Mouse (Mus musculus) kidney, embryonic 14.5 days (tissue): ENCODE measurements around the gene Atp2a1. TPM values are rescaled to one million over a fixed set of nuclear protein-coding genes. Genes with fewer than 3 reads are reported as not detected.
"Not testable (repeated sequence)": the region's sequence is repeated elsewhere in the genome, so short reads cannot be mapped to it uniquely, and the experiment has no call there.

Experiments used
- ATAC-seq: fragments of 200-750 bp; cut with Nextera tagmentation; 2 replicates; pipeline ENCODE4 v1.8.0; 2017; ENCODE audit warnings: moderate number of reproducible peaks, mild to moderate bottlenecking, moderate TSS enrichment, moderate library complexity; ENCODE audit not compliant: low FRiP score, low TSS enrichment
- H3K27ac ChIP-seq: fragments of 300-500 bp; sonication (generic); 2 replicates; pipeline ENCODE4 v1.5.1; 2014; ENCODE audit warnings: low read depth, mild to moderate bottlenecking, low read length, moderate library complexity, mixed read lengths
- H3K27me3 ChIP-seq: fragments of 300-500 bp; sonication (generic); 2 replicates; pipeline ENCODE4 v1.6.1; 2014; ENCODE audit warnings: mild to moderate bottlenecking, low read length; ENCODE audit not compliant: control insufficient read depth, insufficient read depth
- H3K36me3 ChIP-seq: fragments of 300-500 bp; sonication (generic); 2 replicates; pipeline ENCODE4 v1.6.1; 2014; ENCODE audit warnings: low read length, mixed read lengths; ENCODE audit not compliant: control insufficient read depth, insufficient read depth
- H3K4me1 ChIP-seq: fragments of 300-500 bp; sonication (generic); 2 replicates; pipeline ENCODE4 v1.6.1; 2014; ENCODE audit warnings: low read length, mixed read lengths; ENCODE audit not compliant: control insufficient read depth, insufficient read depth
- H3K4me2 ChIP-seq: fragments of 300-500 bp; sonication (generic); replicated peaks from 2 replicates; pipeline ENCODE4 v1.6.1; 2014; ENCODE audit warnings: low read depth, mild to moderate bottlenecking, low read length
- H3K4me3 ChIP-seq: fragments of 300-500 bp; sonication (generic); 2 replicates; pipeline ENCODE4 v1.5.1; 2014; ENCODE audit warnings: mild to moderate bottlenecking, low read length
- H3K9ac ChIP-seq: fragments of 300-500 bp; sonication (generic); 2 replicates; pipeline ENCODE4 v1.6.1; 2014; ENCODE audit warnings: low read depth, mild to moderate bottlenecking, low read length, moderate library complexity
- H3K9me3 ChIP-seq: fragments of 300-500 bp; sonication (generic); 2 replicates; pipeline ENCODE4 v1.6.1; 2016; ENCODE audit warnings: low read length; ENCODE audit not compliant: control insufficient read depth
- WGBS: fragments of 180-500 bp; shearing (Covaris S2); extraction: QIAGEN DNeasy Blood & Tissue Kit; methylation state at CpG from one replicate; pipeline ENCODE4 v1.1.7; 2014; 5-methylcytosine and 5-hydroxymethylcytosine counted together
- polyA plus RNA-seq: library from polyadenylated mRNA; unstranded; fragments of >200 nt; fragmentation: Nextera tagmentation; extraction: Ambion mirVana; gene quantifications from 2 replicates; pipeline ENCODE4 v1.2.1, GENCODE M21; 2014

Atp2a1 gene
- polyA plus RNA-seq, 1 experiment from 2014 or later: 1.6 TPM

- no peaks in the 10 kb centered on the region for H3K9me3 ChIP-seq
- 95% methylated on average over 7 of the region's 7 CpGs for whole genome bisulfite sequencing
- peaks cover 69% of the 10 kb centered on the region for H3K36me3 ChIP-seq
- no peak overlapping the region for H3K4me2 ChIP-seq
- ATAC-seq: no peak
- H3K9ac ChIP-seq: no peak overlapping the region
- no peaks in the 10 kb centered on the region; the same call in 1 of the 2 replicates for H3K4me1 ChIP-seq
- no peak overlapping the region for H3K27ac ChIP-seq
- H3K27me3 ChIP-seq: no peaks in the 10 kb centered on the region
- no peak overlapping the region for H3K4me3 ChIP-seq
These were observed 36.5 kb upstream of the Atp2a1 start for GRCm38 (mm10) chr7:126499416-126499815.

- no peak overlapping the region for H3K9ac ChIP-seq
- 92% methylated on average over 12 of the region's 12 CpGs for WGBS
These were observed 35.1 kb upstream of the Atp2a1 start for GRCm38 (mm10) chr7:126497966-126498365.

DNA sequence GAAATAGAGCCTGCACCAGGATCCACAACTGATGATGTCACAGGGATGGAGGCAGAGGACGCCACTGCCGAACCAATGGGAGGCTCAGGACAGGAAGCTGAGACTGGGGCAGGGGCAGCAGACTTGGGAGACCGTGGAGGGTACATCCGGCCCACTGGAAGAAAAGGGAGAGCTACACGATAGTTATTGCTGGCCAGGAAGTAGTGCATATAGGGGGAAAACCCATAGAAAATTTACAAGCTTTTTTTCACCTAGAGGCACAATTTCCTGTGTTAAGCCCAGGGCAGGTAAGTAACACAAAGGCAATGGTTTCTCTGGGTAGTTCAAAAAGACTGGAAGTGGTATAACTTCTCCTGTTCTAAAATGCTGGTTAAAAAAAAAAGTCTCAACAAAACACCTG lies 33.6 kb upstream of the Atp2a1 start:
- 90% methylated on average over 5 of the region's 5 CpGs for WGBS
- Histone ChIP-seq H3K9me3 (no peaks in the 10 kb centered on the region), H3K36me3 (peaks cover 98% of the 10 kb centered on the region), H3K4me1 (no peaks in the 10 kb centered on the region; the same call in 1 of the 2 replicates), H3K27me3 (no peaks in the 10 kb centered on the region), H3K4me3 (no peak overlapping the region), H3K4me2 (no peak overlapping the region), H3K27ac (no peak overlapping the region), H3K9ac (no peak overlapping the region)
- no peak for ATAC-seq

More at GRCm38 (mm10) chr7:126497966-126498365, 35.1 kb upstream of the Atp2a1 start:
- no peak overlapping the region for H3K4me3 ChIP-seq
- peaks cover 84% of the 10 kb centered on the region for H3K36me3 ChIP-seq
- no peaks in the 10 kb centered on the region; the same call in 1 of the 2 replicates for H3K4me1 ChIP-seq
- H3K27me3 ChIP-seq: no peaks in the 10 kb centered on the region
- H3K9me3 ChIP-seq: no peaks in the 10 kb centered on the region
- H3K27ac ChIP-seq: no peak overlapping the region
- H3K4me2 ChIP-seq: no peak overlapping the region
- no peak for ATAC-seq

DNA sequence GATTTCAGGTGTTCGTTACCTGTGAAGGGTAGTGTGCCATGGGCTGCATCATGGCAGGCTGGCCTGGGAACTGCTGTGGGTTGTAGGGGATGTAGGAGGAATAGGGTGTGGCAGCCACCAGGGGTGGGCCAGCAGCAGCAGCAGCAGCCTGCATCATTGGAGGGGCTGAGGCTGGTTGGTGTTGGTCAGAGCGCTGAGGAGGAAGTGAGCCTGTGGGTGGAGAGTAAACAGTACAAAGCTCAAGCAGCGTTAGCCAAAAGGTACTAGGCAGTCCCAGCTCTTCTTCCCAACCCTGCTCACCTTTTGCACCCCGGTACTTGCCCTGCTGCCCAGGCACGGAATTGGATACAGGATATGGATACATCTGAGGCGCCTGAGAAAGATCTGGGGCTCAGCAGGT lies 31.2 kb upstream of the Atp2a1 start:
- H3K27me3 ChIP-seq: no peaks in the 10 kb centered on the region
- H3K4me1 ChIP-seq: no peaks in the 10 kb centered on the region
- H3K9ac ChIP-seq: no peak overlapping the region
- H3K9me3 ChIP-seq: no peaks in the 10 kb centered on the region
- H3K27ac ChIP-seq: no peak overlapping the region
- 83% methylated on average over 6 of the region's 6 CpGs for WGBS
- no peak for ATAC-seq
- peaks cover 97% of the 10 kb centered on the region for H3K36me3 ChIP-seq
- H3K4me2 ChIP-seq: no peak overlapping the region
- H3K4me3 ChIP-seq: no peak overlapping the region

- Histone ChIP-seq H3K4me2 (no peak overlapping the region), H3K4me3 (no peak overlapping the region), H3K9ac (no peak overlapping the region), H3K36me3 (peaks cover 83% of the 10 kb centered on the region), H3K9me3 (no peaks in the 10 kb centered on the region), H3K27ac (no peak overlapping the region), H3K4me1 (0 out of 2 replicates have a peak, but pooled peaks cover 3% of the 10 kb centered on the region), H3K27me3 (no peaks in the 10 kb centered on the region)
- no peak for ATAC-seq
- 46% methylated on average over 10 of the region's 11 CpGs for WGBS
These were observed 29.1 kb upstream of the Atp2a1 start for GRCm38 (mm10) chr7:126491973-126492372.

DNA sequence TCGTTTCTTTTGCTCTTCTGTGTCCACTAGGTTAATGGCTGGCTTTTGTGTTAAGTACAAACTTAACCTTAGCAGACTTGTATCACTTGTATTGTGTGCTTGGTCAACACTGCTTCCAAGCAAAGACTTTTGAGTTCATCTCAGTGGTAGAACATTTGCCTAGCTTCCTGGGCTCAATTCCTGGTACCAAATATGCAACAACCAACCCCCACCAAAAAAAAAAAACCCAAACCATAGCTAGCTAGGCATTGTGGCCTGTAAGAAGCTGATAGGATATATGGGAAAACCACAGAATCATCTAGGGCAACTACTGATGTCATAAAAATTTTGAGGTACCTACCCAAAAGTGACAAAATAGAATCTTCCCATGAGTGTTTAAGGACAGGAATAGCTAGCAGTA lies 28.1 kb upstream of the Atp2a1 start:
- no peak overlapping the region for H3K9ac ChIP-seq
- 83% methylated on average over 1 of the region's 1 CpGs for WGBS

GRCm38 (mm10) chr7:126487617-126488385 lies 24.9 kb upstream of the Atp2a1 start:
- not testable (repeated sequence) for H3K27me3 ChIP-seq, H3K9me3 ChIP-seq, H3K27ac ChIP-seq, H3K4me1 ChIP-seq, ATAC-seq
- WGBS: 17% methylated on average over 19 of the region's 25 CpGs
- peak overlapping the region; percentile 66 for H3K9ac ChIP-seq
- peak overlapping the region; percentile 92 for H3K4me2 ChIP-seq
- H3K36me3 ChIP-seq: peaks cover 42% of the 10 kb centered on the region
- H3K4me3 ChIP-seq: peak overlapping the region; percentile 58

More for the DNA sequence above, 28.1 kb upstream of the Atp2a1 start:
- H3K4me3 ChIP-seq: no peak overlapping the region
- H3K9me3 ChIP-seq: no peaks in the 10 kb centered on the region
- no peak overlapping the region for H3K27ac ChIP-seq
- no peak for ATAC-seq
- H3K36me3 ChIP-seq: peaks cover 74% of the 10 kb centered on the region
- 0 out of 2 replicates have a peak, but pooled peaks cover 3% of the 10 kb centered on the region for H3K4me1 ChIP-seq
- no peaks in the 10 kb centered on the region for H3K27me3 ChIP-seq
- no peak overlapping the region for H3K4me2 ChIP-seq

DNA sequence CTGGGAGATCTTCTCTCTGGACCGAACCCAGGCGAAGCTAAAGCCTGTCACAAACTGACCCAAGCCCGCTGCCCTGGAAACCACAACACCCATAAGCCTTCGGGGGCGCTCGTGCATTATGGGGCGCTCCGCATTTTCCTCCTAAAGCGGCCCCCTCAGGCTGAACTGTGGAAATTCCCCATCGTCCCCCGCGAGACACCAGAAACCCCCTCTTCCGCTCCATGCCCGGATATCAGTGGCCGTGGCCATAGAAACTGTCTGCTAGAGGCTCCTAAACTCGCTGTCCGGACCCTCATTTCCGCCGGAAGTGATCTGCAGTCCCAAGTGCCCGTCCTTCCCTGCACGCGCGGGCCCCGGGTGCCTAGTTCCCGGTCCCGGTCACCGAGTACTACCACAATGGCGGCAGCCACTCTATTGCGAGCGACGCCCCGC lies 24.2 kb upstream of the Atp2a1 start, which contains the start of gene Tufm:
Tufm (plus strand) TSS at position 310 of the 432 bp plus-strand sequence.
- Histone ChIP-seq H3K4me2 (peak within 1 kb of the TSS; percentile 92), H3K36me3 (peaks cover 34% of the 10 kb centered on the region), H3K9ac (peak within 1 kb of the TSS; percentile 66), H3K4me1 (0 out of 2 replicates have a peak, but pooled peaks cover 5% of the 10 kb centered on the region), H3K4me3 (peak within 1 kb of the TSS; percentile 58), H3K27ac (peak within 1 kb of the TSS; percentile 44; the same call in 1 of the 2 replicates), H3K9me3 (no peaks in the 10 kb centered on the region), H3K27me3 (no peaks in the 10 kb centered on the region)
- under 1% methylated on average over 32 of the region's 32 CpGs for WGBS
- peak; percentile 93 for ATAC-seq

DNA sequence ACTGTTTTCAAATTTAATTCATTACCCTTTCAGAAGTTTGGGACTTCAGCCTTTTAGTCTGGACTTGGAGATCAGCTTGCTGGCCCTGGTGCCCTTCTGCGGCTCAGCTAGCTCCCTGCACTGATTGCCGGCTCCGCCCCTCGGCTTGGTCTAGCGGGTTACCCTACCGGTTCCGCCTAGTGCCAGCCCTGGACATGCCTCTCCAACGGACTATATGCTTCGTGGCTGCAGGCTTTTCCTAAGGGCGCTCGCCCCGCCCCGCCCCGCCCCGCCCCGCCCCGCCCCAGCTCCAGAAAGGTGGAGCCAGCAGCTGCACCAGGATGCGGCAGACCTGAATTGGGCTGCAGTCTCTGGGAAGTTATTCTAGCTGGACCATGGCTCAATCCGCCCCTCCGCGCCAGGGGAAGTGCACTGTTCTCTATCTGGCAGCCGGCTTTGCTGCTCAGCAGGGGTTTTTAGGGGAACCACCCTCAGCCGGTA lies 19.5 kb upstream of the Atp2a1 start:
- Histone ChIP-seq H3K9ac (peak overlapping the region; percentile 58), H3K36me3 (no peaks in the 10 kb centered on the region), H3K4me3 (peak overlapping the region; percentile 32), H3K4me1 (0 out of 2 replicates have a peak, but pooled peaks cover 3% of the 10 kb centered on the region), H3K27me3 (no peaks in the 10 kb centered on the region), H3K4me2 (peak overlapping the region; percentile 51), H3K9me3 (no peaks in the 10 kb centered on the region), H3K27ac (peak overlapping the region; percentile 55; the same call in 1 of the 2 replicates)
- peak; percentile 89 for ATAC-seq
- WGBS: under 1% methylated on average over 23 of the region's 23 CpGs
